Mouse (Mus musculus) adrenal gland, adult 2 months (tissue): ENCODE data around the gene Rnf114. TPM values are rescaled to one million over a fixed set of nuclear protein-coding genes. Genes with fewer than 3 reads are reported as not detected.

ENCODE experiments used
- DNase-seq: peaks from one replicate; pipeline ENCODE4 v3.0.0; 2021
- polyA plus RNA-seq: library from polyadenylated mRNA; depleted of rRNA; stranded (reverse); fragments of >200 nt; gene quantifications from 2 replicates; pipeline ENCODE4 v1.2.3, GENCODE M21; 2012
- total RNA-seq, 2 experiments: library from RNA; stranded (reverse); gene quantifications; 2 replicates each; pipeline ENCODE4 v1.2.3; 2021

Rnf114 gene
- total and polyA plus RNA-seq, 3 experiments: 70.8 to 78.4 (median 75.2) TPM

GRCm38 (mm10) chr2:167503896-167504349 lies 11.5 kb downstream of the Rnf114 start:
- peak; percentile 85 for DNase-seq

- no peak for DNase-seq
Observed at GRCm38 (mm10) chr2:167505127-167505526, 12.7 kb downstream of the Rnf114 start.

- no peak for DNase-seq
Observed at GRCm38 (mm10) chr2:167506546-167507260, 14.3 kb downstream of the Rnf114 start.

GRCm38 (mm10) chr2:167507719-167508385 lies 15.4 kb downstream of the Rnf114 start:
- DNase-seq: no peak

- DNase-seq: no peak
Observed at GRCm38 (mm10) chr2:167508569-167508968, 16.1 kb downstream of the Rnf114 start.

- no peak for DNase-seq
Observed at GRCm38 (mm10) chr2:167510485-167510884, 18.0 kb downstream of the Rnf114 start.

GRCm38 (mm10) chr2:167512365-167512764 lies 19.9 kb downstream of the Rnf114 start:
- no peak for DNase-seq

GRCm38 (mm10) chr2:167512970-167513369 lies 20.5 kb downstream of the Rnf114 start:
- DNase-seq: no peak

- no peak for DNase-seq
Observed at GRCm38 (mm10) chr2:167514641-167515040, 22.2 kb downstream of the Rnf114 start.

GRCm38 (mm10) chr2:167515688-167516087 lies 23.2 kb downstream of the Rnf114 start:
- no peak for DNase-seq

GRCm38 (mm10) chr2:167519606-167520252 lies 27.3 kb downstream of the Rnf114 start:
- no peak for DNase-seq

- no peak for DNase-seq
Observed at GRCm38 (mm10) chr2:167528278-167528677, 35.8 kb downstream of the Rnf114 start.

GRCm38 (mm10) chr2:167529935-167530513 lies 37.6 kb downstream of the Rnf114 start:
- DNase-seq: no peak

- DNase-seq: no peak
Observed at GRCm38 (mm10) chr2:167530536-167530935, 38.1 kb downstream of the Rnf114 start.

GRCm38 (mm10) chr2:167532131-167532530 lies 39.7 kb downstream of the Rnf114 start:
- no peak for DNase-seq

- DNase-seq: no peak
Observed at GRCm38 (mm10) chr2:167533880-167534279, 41.4 kb downstream of the Rnf114 start.

GRCm38 (mm10) chr2:167536320-167536945 lies 44.0 kb downstream of the Rnf114 start:
- no peak for DNase-seq

- peak; percentile 97 for DNase-seq
Observed at GRCm38 (mm10) chr2:167537476-167538297, 45.2 kb downstream of the Rnf114 start, which contains the start of gene Snai1. Gene Snai1 (plus strand): TSS chr2:167538195.

GRCm38 (mm10) chr2:167538671-167539306 lies 46.3 kb downstream of the Rnf114 start:
- DNase-seq: peak; percentile 87
